Mouse (Mus musculus) forebrain, embryonic 14.5 days (tissue): ENCODE measurements at regions not wholly inside any gene's neighbourhood (a gene's known extent, or its start where the extent isn't known, plus 50 kb on each side); places are given as distances from the start of the nearest gene placed in this dataset.

Source experiments
- ATAC-seq: fragments of 200-750 bp; cut with Nextera tagmentation; 2 replicates; pipeline ENCODE4 v1.8.0; 2017; ENCODE audit warnings: mild to moderate bottlenecking, moderate library complexity
- DNase-seq: peaks from one replicate; pipeline ENCODE4 v3.0.0-alpha.2; 2015; ENCODE audit warnings: low spot score
- H3K27ac ChIP-seq: fragments of 300-500 bp; sonication (generic); 2 replicates; pipeline ENCODE4 v1.5.1; 2014; ENCODE audit warnings: low read depth, mild to moderate bottlenecking, control low read depth, low read length, moderate library complexity
- H3K27me3 ChIP-seq: fragments of 300-500 bp; sonication (generic); replicated peaks from 2 replicates; pipeline ENCODE4 v1.6.1; 2014; ENCODE audit warnings: low read length, control low read depth, mixed read lengths; ENCODE audit not compliant: control insufficient read depth, insufficient read depth
- H3K36me3 ChIP-seq: fragments of 300-500 bp; sonication (generic); 2 replicates; pipeline ENCODE4 v1.6.1; 2014; ENCODE audit warnings: low read length, control low read depth; ENCODE audit not compliant: control insufficient read depth, insufficient read depth
- H3K4me1 ChIP-seq: fragments of 300-500 bp; sonication (generic); 2 replicates; pipeline ENCODE4 v1.6.1; 2014; ENCODE audit warnings: antibody characterized with exemption, low read length, control low read depth; ENCODE audit not compliant: control insufficient read depth, insufficient read depth
- H3K4me2 ChIP-seq: fragments of 300-500 bp; sonication (generic); 2 replicates; pipeline ENCODE4 v1.6.1; 2014; ENCODE audit warnings: mild to moderate bottlenecking, control low read depth, low read length
- H3K4me3 ChIP-seq: fragments of 300-500 bp; sonication (generic); 2 replicates; pipeline ENCODE4 v1.5.1; 2014; ENCODE audit warnings: low read depth, low read length, control low read depth
- H3K9ac ChIP-seq: fragments of 300-500 bp; sonication (generic); 2 replicates; pipeline ENCODE4 v1.6.1; 2014; ENCODE audit warnings: mild to moderate bottlenecking, low read length, control low read depth, moderate library complexity
- H3K9me3 ChIP-seq: fragments of 300-500 bp; sonication (generic); replicated peaks from 2 replicates; pipeline ENCODE4 v1.6.1; 2016; ENCODE audit warnings: low read length, control low read depth, mixed read lengths; ENCODE audit not compliant: control insufficient read depth
- WGBS: fragments of 180-500 bp; shearing (Covaris S2); extraction: QIAGEN DNeasy Blood & Tissue Kit; methylation state at CpG from one replicate; pipeline ENCODE4 v1.1.7; 2014; 5-methylcytosine and 5-hydroxymethylcytosine counted together

DNA sequence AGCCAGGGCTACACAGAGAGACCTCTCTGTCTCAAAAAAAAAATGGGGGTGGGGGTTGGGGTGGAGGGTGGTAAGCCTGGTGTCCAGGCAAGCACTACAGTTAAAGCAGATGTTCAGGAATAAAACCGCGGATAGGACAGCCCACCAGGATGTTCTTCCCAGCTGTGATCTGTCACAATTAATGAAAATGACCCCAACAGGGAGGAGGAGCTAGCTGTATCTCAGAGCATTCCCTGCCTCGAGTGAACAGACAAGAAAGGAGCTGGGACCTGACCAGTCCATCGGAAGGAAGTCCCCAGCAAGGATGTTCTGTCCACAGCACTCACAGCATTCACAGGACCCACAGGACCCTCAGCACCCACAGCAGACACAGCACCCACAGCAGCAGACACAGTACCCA lies 80.4 kb downstream of the Utp6 start:
- H3K4me2 ChIP-seq, result no peak overlapping the region
- H3K9ac ChIP-seq, result no peak overlapping the region
- H3K27me3 ChIP-seq, result no peaks in the 10 kb centered on the region
- H3K4me3 ChIP-seq, result no peak overlapping the region
- no peak overlapping the region for H3K27ac ChIP-seq
- no peak for DNase-seq
- 78% methylated on average over 4 of the region's 4 CpGs for WGBS
- no peaks in the 10 kb centered on the region for H3K9me3 ChIP-seq
- ATAC-seq, result no peak
- no peaks in the 10 kb centered on the region for H3K4me1 ChIP-seq
- H3K36me3 ChIP-seq, result no peaks in the 10 kb centered on the region

DNA sequence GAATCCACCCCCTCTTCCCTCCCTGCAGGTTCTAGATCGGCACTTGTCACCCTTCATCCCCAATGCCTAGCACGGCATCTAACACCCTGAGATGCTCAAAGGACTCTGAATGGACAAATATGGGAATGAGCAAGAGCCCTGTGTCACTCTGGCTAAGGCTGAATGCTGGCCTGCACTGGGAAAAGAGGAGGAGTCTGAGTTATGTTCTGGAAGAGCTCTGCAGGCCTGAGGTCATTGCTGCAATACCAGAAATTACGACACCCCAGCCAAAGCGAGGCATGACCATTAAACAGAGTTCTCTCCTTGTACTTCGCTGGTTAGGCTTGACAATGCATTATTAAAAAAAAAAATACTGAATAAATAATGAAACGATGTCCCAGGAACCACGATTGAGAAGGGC lies 84.1 kb downstream of the Utp6 start:
- no peak overlapping the region for H3K4me3 ChIP-seq
- H3K9me3 ChIP-seq, result no peaks in the 10 kb centered on the region
- WGBS, result 84% methylated on average over 7 of the region's 7 CpGs
- ATAC-seq, result no peak
- H3K27me3 ChIP-seq, result no peaks in the 10 kb centered on the region
- H3K27ac ChIP-seq, result no peak overlapping the region
- no peaks in the 10 kb centered on the region for H3K4me1 ChIP-seq
- H3K4me2 ChIP-seq, result no peak overlapping the region
- H3K9ac ChIP-seq, result no peak overlapping the region
- no peaks in the 10 kb centered on the region for H3K36me3 ChIP-seq
- DNase-seq, result no peak

DNA sequence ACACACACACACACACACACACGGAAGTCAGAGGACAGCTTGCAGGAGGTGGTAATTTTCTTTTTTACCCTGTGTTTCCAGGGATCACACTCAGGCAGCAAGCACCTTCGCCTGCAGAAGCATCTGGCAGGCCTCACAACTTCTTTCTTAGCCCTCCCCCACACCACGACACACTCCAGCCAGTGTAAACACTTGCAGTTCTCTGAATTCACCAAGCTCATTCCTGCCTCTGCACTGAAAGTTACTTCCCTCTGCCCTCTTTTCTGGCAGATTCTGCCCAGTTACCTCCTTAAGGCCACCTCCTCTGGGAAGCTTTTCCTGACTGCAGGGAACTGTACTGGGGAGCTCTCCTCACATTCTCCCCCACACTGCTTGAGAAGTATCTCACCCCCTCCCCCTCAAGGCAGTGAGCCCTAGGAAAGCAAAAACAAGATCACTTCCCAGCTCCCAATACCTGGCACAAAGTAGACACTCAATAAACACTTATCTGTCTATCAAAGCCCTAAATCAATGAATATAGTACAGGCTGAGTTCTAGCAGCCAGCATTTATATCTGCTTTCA lies 84.9 kb downstream of the Utp6 start:
- ATAC-seq, result no peak
- H3K27me3 ChIP-seq, result no peaks in the 10 kb centered on the region
- WGBS, result 62% methylated on average over 3 of the region's 3 CpGs
- no peaks in the 10 kb centered on the region for H3K9me3 ChIP-seq
- no peak overlapping the region for H3K4me3 ChIP-seq
- H3K4me1 ChIP-seq, result no peaks in the 10 kb centered on the region
- H3K36me3 ChIP-seq, result no peaks in the 10 kb centered on the region
- H3K9ac ChIP-seq, result no peak overlapping the region
- H3K27ac ChIP-seq, result no peak overlapping the region
- no peak for DNase-seq
- H3K4me2 ChIP-seq, result no peak overlapping the region

DNA sequence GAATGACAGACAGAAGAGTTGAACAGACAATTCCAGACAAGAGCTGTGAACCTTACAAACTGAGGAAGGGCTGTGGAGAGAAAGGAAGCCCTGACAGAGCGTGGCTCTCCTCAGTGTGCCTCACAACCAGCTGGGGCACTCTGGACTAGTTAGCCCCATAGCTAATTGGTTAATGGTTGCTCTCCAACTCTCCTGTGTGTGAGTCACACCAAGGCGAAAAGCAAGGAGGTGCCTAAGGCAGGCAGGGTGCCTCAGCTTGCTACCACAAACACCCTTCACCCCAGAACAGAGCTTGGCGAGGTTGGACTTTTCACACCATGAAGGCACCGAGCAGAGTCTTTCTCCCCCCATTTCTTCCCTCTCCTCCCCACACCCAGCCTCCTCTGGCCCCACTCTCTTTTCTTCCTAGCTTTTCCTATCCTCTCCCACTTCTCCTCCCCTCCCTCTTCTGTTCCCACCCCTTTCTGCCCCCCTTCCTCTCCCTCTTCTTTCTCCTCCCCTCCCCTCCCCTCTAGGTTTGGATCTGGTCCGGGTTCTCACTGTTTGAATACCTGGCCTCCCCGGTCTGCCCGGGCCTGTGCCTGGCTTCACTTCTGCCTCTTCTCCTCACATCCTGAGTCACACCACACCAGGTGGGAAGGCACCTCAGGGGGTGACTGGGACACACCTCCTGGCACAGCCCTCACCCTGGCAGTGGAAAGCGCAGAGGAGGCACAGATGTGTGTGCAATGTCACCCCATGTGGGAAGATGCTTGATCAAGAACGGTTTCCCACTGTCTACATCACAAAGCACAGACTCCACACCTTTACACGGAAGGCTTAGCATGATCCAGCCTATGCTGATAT lies 90.2 kb downstream of the Utp6 start:
- H3K9ac ChIP-seq, result no peak overlapping the region
- H3K9me3 ChIP-seq, result no peaks in the 10 kb centered on the region
- no peaks in the 10 kb centered on the region for H3K4me1 ChIP-seq
- H3K4me2 ChIP-seq, result no peak overlapping the region
- no peak for ATAC-seq
- H3K36me3 ChIP-seq, result no peaks in the 10 kb centered on the region
- H3K27ac ChIP-seq, result no peak overlapping the region
- no peak for DNase-seq
- no peak overlapping the region for H3K4me3 ChIP-seq
- H3K27me3 ChIP-seq, result no peaks in the 10 kb centered on the region
- WGBS, result 87% methylated on average over 10 of the region's 10 CpGs

DNA sequence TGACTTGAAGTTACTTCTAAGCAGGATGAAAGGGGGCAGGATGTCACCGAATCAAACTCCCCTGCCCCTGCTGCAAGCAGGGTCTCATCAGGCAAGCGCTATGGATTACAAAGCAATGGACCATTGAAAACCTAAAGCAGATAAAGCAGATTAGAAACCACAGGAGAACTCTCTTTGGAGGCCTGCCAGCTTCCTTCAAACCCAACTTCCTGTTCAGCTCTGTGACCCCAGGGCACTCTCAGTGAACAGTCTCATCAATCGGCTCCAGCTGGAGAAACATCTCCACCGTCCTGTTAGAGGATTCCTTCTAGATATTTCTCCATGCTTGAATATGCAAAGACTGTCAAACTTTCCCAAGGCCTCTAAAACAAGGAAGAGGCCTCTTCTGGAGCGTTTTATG lies 92.0 kb downstream of the Utp6 start:
- H3K27me3 ChIP-seq, result no peaks in the 10 kb centered on the region
- 72% methylated on average over 5 of the region's 5 CpGs for WGBS
- no peaks in the 10 kb centered on the region for H3K36me3 ChIP-seq
- no peak overlapping the region for H3K27ac ChIP-seq
- no peak overlapping the region for H3K9ac ChIP-seq
- H3K4me2 ChIP-seq, result no peak overlapping the region
- no peak overlapping the region for H3K4me3 ChIP-seq
- H3K4me1 ChIP-seq, result no peaks in the 10 kb centered on the region
- ATAC-seq (no peak), DNase-seq (no peak)
- no peaks in the 10 kb centered on the region for H3K9me3 ChIP-seq

DNA sequence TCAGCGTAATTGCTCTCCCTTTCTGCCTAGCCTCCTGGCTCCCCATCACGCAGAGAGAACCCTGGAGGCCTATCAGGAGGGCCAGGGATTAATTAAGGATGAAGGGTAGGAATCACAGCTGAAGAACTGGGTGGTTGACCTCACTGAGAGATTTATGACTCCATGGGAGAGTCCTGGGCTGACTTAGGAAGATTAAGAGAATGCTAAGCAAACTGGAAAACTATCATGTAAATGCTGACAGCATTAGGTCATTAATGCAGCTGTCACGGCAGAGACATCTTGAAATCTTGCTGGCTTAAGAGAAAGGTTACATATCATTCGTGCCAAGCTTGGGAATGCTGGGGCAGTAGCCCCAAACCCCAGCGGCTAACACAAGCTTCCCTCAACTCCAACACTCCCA lies 93.2 kb downstream of the Utp6 start:
- no peak overlapping the region for H3K9ac ChIP-seq
- no peaks in the 10 kb centered on the region for H3K36me3 ChIP-seq
- 68% methylated on average over 5 of the region's 5 CpGs for WGBS
- no peaks in the 10 kb centered on the region for H3K27me3 ChIP-seq
- H3K4me1 ChIP-seq, result no peaks in the 10 kb centered on the region
- DNase-seq (no peak), ATAC-seq (no peak)
- H3K27ac ChIP-seq, result no peak overlapping the region
- H3K9me3 ChIP-seq, result no peaks in the 10 kb centered on the region
- no peak overlapping the region for H3K4me2 ChIP-seq
- no peak overlapping the region for H3K4me3 ChIP-seq

DNA sequence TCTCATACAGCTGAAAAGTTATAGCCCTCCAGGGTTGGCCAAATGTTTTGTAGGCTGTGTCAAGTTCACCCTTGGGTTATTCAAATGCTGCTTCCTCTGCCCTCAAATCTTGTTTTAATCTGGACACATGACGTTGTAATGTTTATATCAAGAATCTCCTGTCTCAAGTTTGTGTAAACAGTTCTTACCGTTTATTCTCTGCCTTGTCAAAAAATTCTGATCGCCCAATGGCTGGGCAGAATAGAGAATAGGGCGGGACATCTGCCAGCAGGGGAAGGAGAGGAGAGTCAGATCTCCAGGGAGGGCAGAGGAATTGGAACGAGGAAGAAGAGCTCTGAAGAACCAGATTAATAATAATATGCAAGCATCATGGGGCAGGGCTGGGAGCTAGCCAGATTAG lies 97.4 kb downstream of the Utp6 start:
- H3K9ac ChIP-seq, result no peak overlapping the region
- ATAC-seq, result no peak
- no peak overlapping the region for H3K27ac ChIP-seq
- no peak for DNase-seq
- H3K4me1 ChIP-seq, result no peaks in the 10 kb centered on the region
- H3K9me3 ChIP-seq, result no peaks in the 10 kb centered on the region
- no peak overlapping the region for H3K4me2 ChIP-seq
- no peak overlapping the region for H3K4me3 ChIP-seq
- no peaks in the 10 kb centered on the region for H3K36me3 ChIP-seq
- WGBS, result 69% methylated on average over 5 of the region's 5 CpGs
- no peaks in the 10 kb centered on the region for H3K27me3 ChIP-seq

DNA sequence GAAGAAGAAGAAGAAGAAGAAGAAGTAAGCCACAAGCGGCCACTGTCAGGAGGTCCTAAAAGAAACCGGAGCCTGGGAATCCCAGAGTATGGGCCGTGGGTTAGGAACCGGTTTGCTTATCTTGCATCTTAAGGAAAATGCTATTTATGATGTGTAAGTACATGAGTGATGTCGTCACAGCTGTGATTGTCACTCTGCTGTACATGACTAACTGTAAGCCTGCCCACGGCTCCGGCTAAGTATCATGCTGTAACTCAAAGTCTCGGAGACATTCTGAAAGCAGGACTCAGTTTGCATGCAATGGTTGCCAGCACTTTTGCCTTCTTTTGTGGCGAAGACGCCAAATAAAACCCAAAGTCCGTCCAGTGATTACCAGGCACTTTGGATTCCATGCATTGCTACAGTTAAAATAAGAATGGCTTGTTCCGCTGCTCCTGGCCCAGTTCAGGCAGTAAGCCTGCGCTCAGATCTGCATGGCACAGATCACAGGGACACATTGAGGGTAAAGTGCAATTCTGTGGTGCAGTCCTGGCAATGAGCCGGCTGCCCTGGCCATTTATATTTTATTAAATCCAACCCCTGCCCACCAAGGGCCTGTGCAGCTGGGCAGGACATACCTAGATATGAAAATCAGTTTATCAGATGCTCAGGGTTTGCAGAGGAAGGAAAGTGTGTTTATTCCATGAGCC lies 98.6 kb downstream of the Utp6 start:
- Histone ChIP-seq H3K4me1 (no peaks in the 10 kb centered on the region), H3K9me3 (no peaks in the 10 kb centered on the region), H3K27ac (no peak overlapping the region), H3K4me3 (no peak overlapping the region), H3K36me3 (no peaks in the 10 kb centered on the region), H3K9ac (no peak overlapping the region), H3K27me3 (no peaks in the 10 kb centered on the region), H3K4me2 (no peak overlapping the region)
- DNase-seq, result no peak
- ATAC-seq, result no peak
- 92% methylated on average over 14 of the region's 14 CpGs for WGBS

DNA sequence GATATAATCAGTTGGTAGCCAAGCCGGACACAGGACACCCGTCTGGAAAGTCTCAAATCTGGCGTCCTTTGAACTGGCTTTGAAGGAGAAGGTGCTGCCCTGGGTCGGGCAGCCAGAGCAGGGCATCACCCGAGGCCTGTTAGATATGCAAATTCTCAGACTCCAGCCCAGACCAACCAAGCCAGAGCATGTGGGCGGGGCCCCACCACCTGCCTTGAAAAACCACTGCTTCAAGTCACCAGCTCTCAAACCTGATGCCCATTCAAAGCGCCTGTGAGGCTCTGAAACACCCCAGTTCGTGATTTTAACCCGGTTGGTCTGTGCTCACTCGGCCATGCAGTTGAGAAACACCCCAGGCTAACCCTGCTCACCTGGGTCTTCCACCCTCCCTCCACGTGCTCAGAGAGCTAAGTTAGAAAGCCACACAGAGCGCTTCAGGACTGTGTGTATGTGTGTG lies 101.6 kb downstream of the Utp6 start:
- WGBS, result 33% methylated on average over 12 of the region's 12 CpGs
- Histone ChIP-seq H3K4me2 (no peak overlapping the region), H3K36me3 (no peaks in the 10 kb centered on the region), H3K27ac (no peak overlapping the region), H3K4me1 (no peaks in the 10 kb centered on the region), H3K4me3 (no peak overlapping the region), H3K9ac (no peak overlapping the region), H3K9me3 (no peaks in the 10 kb centered on the region), H3K27me3 (no peaks in the 10 kb centered on the region)
- no peak for ATAC-seq
- DNase-seq, result no peak
